Comparison of ENCODE assay signal across 7 mouse cellular contexts in genomic region chr11:70169471-70169870, GRCm38 (mm10). TPM values are rescaled to one million over a fixed set of nuclear protein-coding genes. Genes with fewer than 3 reads are reported as not detected.
DNase-seq lines count a peak whose midpoint lies in the region.
"Not testable (repeated sequence)": the region's sequence is repeated elsewhere in the genome, so short reads cannot be mapped to it uniquely, and the experiment has no call there.
"Had no signal": no experiment of that assay in that cellular context is flagged by ENCODE, and none has a peak within 500 bp of the region (broad histone marks: within the 10 kb centered on the region; RNA-seq: fewer than 3 reads in every experiment).

No protein-coding gene starts in this region.

- peak; percentile 65 for DNase-seq in cerebellum, adult 11-12 months
- peak; percentile 21 for DNase-seq in cerebellum, adult 8-10 months
- DNase-seq in cerebellum, postnatal 10 days = peak; percentile 55 to 66
- DNase-seq in cerebellum, postnatal 36 days = peak; percentile 33 to 43
- DNase-seq in left cerebral cortex, postnatal 4 days = peak; percentile 42

- intact Hi-C loops in left cerebral cortex, postnatal 4 days (cut with DNase I) = not testable (repeated sequence)

RNA-seq across cellular contexts. Expression of gene Clec10a, which starts 13.5 kb away (rescaled TPM):
- 1 to 10 TPM; 1.3 to 2.9 TPM for total RNA-seq in left cerebral cortex, postnatal 4 days (2021)

RNA-seq across cellular contexts. Expression of gene Mgl2, which starts 39.3 kb away (rescaled TPM):
- total RNA-seq in left cerebral cortex, postnatal 4 days (2021) = under 1 TPM; 0.30 to 0.95 TPM
- total RNA-seq: hindbrain, postnatal 0 days had no signal

RNA-seq across cellular contexts. Expression of gene Slc16a11, which starts 43.1 kb away (rescaled TPM):
- 10 to 100 TPM; 16.8 to 26.8 TPM for total RNA-seq in left cerebral cortex, postnatal 4 days (2021)
- total RNA-seq: gastrocnemius, postnatal 25 days had no signal

RNA-seq across cellular contexts. Expression of gene Slc16a13, which starts 51.4 kb away (rescaled TPM):
- total RNA-seq in left cerebral cortex, postnatal 4 days (2021) = 10 to 100 TPM; 14.8 to 15.2 TPM

Comparison
In these comparisons a context has a peak if more than half of its experiments do, and no peak if none do; other contexts are left out.
1. Peak in every context shown above with its lines: DNase-seq.